Mouse (Mus musculus) CH12.LX (cell line): ENCODE data around the gene Rfpl4. TPM values are rescaled to one million over a fixed set of nuclear protein-coding genes. Genes with fewer than 3 reads are reported as not detected.
A peak's percentile ranks its signal among the peaks of the same experiment; 100 is the strongest.

Experiments used
- DNase-seq: peaks from one replicate; pipeline ENCODE4 v3.0.0-alpha.2; 2013; ENCODE audit errors: extremely low read depth
- H3K27ac ChIP-seq: 2 replicates; pipeline ENCODE4 v1.5.1; 2012; ENCODE audit warnings: low read depth, mild to moderate bottlenecking, control low read depth, moderate library complexity; ENCODE audit not compliant: insufficient read depth
- H3K27me3 ChIP-seq: replicated peaks from 2 replicates; pipeline ENCODE3; 2012; ENCODE audit warnings: inconsistent platforms
- H3K36me3 ChIP-seq, 2 experiments: replicated peaks in 1 of 2; 2 replicates each; pipeline versions ENCODE3 to v1.6.1; 2012; ENCODE audit warnings: inconsistent platforms in 1 of 2, low read length in 1 of 2, mild to moderate bottlenecking in 1 of 2, mixed read lengths in 1 of 2, moderate library complexity in 1 of 2; ENCODE audit not compliant: control insufficient read depth in 1 of 2, insufficient read depth in 1 of 2
- H3K4me1 ChIP-seq, 2 experiments: 2 replicates each; pipeline ENCODE4 v1.6.1; 2012; ENCODE audit warnings: inconsistent platforms in 1 of 2, moderate library complexity in 1 of 2; ENCODE audit not compliant: insufficient read depth in 2 of 2, control insufficient read depth in 1 of 2
- H3K4me2 ChIP-seq: 2 replicates; pipeline ENCODE4 v1.6.1; 2012; ENCODE audit warnings: low read depth, mild to moderate bottlenecking, control low read depth; ENCODE audit not compliant: poor library complexity, insufficient read depth, severe bottlenecking
- H3K4me3 ChIP-seq, 3 experiments: fragments of 150-350 bp in 1 of 3; sonication (generic) in 1 of 3; replicated peaks in 1 of 3; 2 replicates each; pipeline versions ENCODE3 to v1.5.1; 2011 to 2012; ENCODE audit warnings: low read depth in 2 of 3, low read length in 2 of 3, mild to moderate bottlenecking in 2 of 3, moderate library complexity in 2 of 3, control low read depth in 1 of 3, improper control_type of control experiment in 1 of 3, inconsistent platforms in 1 of 3, mixed read lengths in 1 of 3; ENCODE audit not compliant: poor library complexity in 1 of 3
- H3K79me2 ChIP-seq: replicated peaks from 2 replicates; pipeline ENCODE4 v1.6.1; 2012; ENCODE audit warnings: mild to moderate bottlenecking, moderate library complexity; ENCODE audit not compliant: control insufficient read depth, poor library complexity, insufficient read depth, severe bottlenecking; ENCODE audit errors: extremely low read depth
- H3K9ac ChIP-seq: 2 replicates; pipeline ENCODE4 v1.6.1; 2012; ENCODE audit warnings: low read depth, mild to moderate bottlenecking, control low read depth, moderate library complexity; ENCODE audit not compliant: insufficient read depth
- H3K9me3 ChIP-seq: replicated peaks from 2 replicates; pipeline ENCODE3; 2012; ENCODE audit warnings: low read length, inconsistent platforms, mixed read lengths
- BHLHE40 ChIP-seq: IDR thresholded peaks from 2 replicates; pipeline ENCODE4 v1.6.1; 2011; ENCODE audit warnings: mild to moderate bottlenecking, low read depth, low read length, improper control_type of control experiment
- CHD1 ChIP-seq: IDR thresholded peaks from 2 replicates; pipeline ENCODE4 v1.6.1; 2012; ENCODE audit warnings: low read depth, low read length, improper control_type of control experiment, inconsistent platforms
- CHD2 ChIP-seq: IDR thresholded peaks from 2 replicates; pipeline ENCODE4 v1.6.1; 2011; ENCODE audit warnings: low read length, improper control_type of control experiment
- CTCF ChIP-seq, 2 experiments: IDR thresholded peaks in 1 of 2; conservative IDR thresholded peaks in 1 of 2; 2 replicates each; pipeline ENCODE4 v1.5.1; 2011 to 2012; ENCODE audit warnings: low read depth in 2 of 2, low read length in 2 of 2, improper control_type of control experiment in 1 of 2, inconsistent platforms in 1 of 2, mild to moderate bottlenecking in 1 of 2, moderate library complexity in 1 of 2
- E2F4 ChIP-seq: IDR thresholded peaks from 2 replicates; pipeline ENCODE4 v1.6.1; 2011; ENCODE audit warnings: low read depth, low read length, improper control_type of control experiment; ENCODE audit not compliant: insufficient replicate concordance
- ELF1 ChIP-seq: IDR thresholded peaks from 2 replicates; pipeline ENCODE4 v1.6.1; 2014; ENCODE audit warnings: low read depth, mild to moderate bottlenecking, inconsistent platforms, low read length, improper control_type of control experiment
- ETS1 ChIP-seq: conservative IDR thresholded peaks from 2 replicates; pipeline ENCODE4 v1.6.1; 2012; ENCODE audit warnings: low read depth, mild to moderate bottlenecking, inconsistent platforms, low read length, improper control_type of control experiment, moderate library complexity
- HCFC1 ChIP-seq: IDR thresholded peaks from 2 replicates; pipeline ENCODE4 v1.6.1; 2012; ENCODE audit warnings: low read depth, mild to moderate bottlenecking, inconsistent platforms, low read length, improper control_type of control experiment
- IRF4 ChIP-seq: IDR thresholded peaks from 2 replicates; pipeline ENCODE4 v1.6.1; 2014; ENCODE audit warnings: low read depth, mild to moderate bottlenecking, inconsistent platforms, low read length, improper control_type of control experiment
- JUND ChIP-seq: conservative IDR thresholded peaks from 2 replicates; pipeline ENCODE4 v1.6.1; 2011; ENCODE audit warnings: low read depth, low read length, improper control_type of control experiment
- KAT2A ChIP-seq: IDR thresholded peaks from 2 replicates; pipeline ENCODE4 v1.6.1; 2012; ENCODE audit warnings: low read length, improper control_type of control experiment, inconsistent platforms; ENCODE audit not compliant: insufficient replicate concordance
- MAFK ChIP-seq: IDR thresholded peaks from 2 replicates; pipeline ENCODE4 v1.6.1; 2011; ENCODE audit warnings: low read length, improper control_type of control experiment; ENCODE audit not compliant: insufficient replicate concordance
- MAX ChIP-seq: IDR thresholded peaks from 2 replicates; pipeline ENCODE4 v1.6.1; 2011; ENCODE audit warnings: low read length, improper control_type of control experiment
- MAZ ChIP-seq: IDR thresholded peaks from 2 replicates; pipeline ENCODE4 v1.6.1; 2012; ENCODE audit warnings: low read depth, mild to moderate bottlenecking, inconsistent platforms, low read length, improper control_type of control experiment, moderate library complexity
- MEF2A ChIP-seq: IDR thresholded peaks from 2 replicates; pipeline ENCODE4 v1.6.1; 2014; ENCODE audit warnings: low read depth, mild to moderate bottlenecking, inconsistent platforms, low read length, improper control_type of control experiment, borderline replicate concordance
- MXI1 ChIP-seq: IDR thresholded peaks from 2 replicates; pipeline ENCODE4 v1.6.1; 2011; ENCODE audit warnings: mild to moderate bottlenecking, low read depth, low read length, improper control_type of control experiment
- MYC ChIP-seq: IDR thresholded peaks from 2 replicates; pipeline ENCODE4 v1.6.1; 2011; ENCODE audit warnings: low read depth, mild to moderate bottlenecking, improper control_type of control experiment, low read length
- NELFE ChIP-seq: IDR thresholded peaks from 2 replicates; pipeline ENCODE4 v1.6.1; 2011; ENCODE audit warnings: low read depth, low read length, improper control_type of control experiment
- NRF1 ChIP-seq: IDR thresholded peaks from 2 replicates; pipeline ENCODE4 v1.6.1; 2014; ENCODE audit warnings: low read depth, mild to moderate bottlenecking, inconsistent platforms, low read length, improper control_type of control experiment, moderate library complexity
- PAX5 ChIP-seq: IDR thresholded peaks from 2 replicates; pipeline ENCODE4 v1.6.1; 2012; ENCODE audit warnings: low read length, inconsistent platforms, mixed read lengths
- POLR2A ChIP-seq: IDR thresholded peaks from 2 replicates; pipeline ENCODE4 v1.6.1; 2011; ENCODE audit warnings: low read depth, mild to moderate bottlenecking, improper control_type of control experiment, low read length
- POLR2AphosphoS2 ChIP-seq: IDR thresholded peaks from 2 replicates; pipeline ENCODE4 v1.6.1; 2011; ENCODE audit warnings: low read depth, low read length, improper control_type of control experiment
- RAD21 ChIP-seq: IDR thresholded peaks from 2 replicates; pipeline ENCODE4 v1.6.1; 2011; ENCODE audit warnings: low read depth, mild to moderate bottlenecking, low read length, improper control_type of control experiment, moderate library complexity
- SIN3A ChIP-seq: IDR thresholded peaks from 2 replicates; pipeline ENCODE4 v1.6.1; 2012; ENCODE audit warnings: low read length, improper control_type of control experiment, inconsistent platforms
- SMC3 ChIP-seq: IDR thresholded peaks from 2 replicates; pipeline ENCODE4 v1.6.1; 2011; ENCODE audit warnings: low read depth, low read length, improper control_type of control experiment
- TBP ChIP-seq: conservative IDR thresholded peaks from 2 replicates; pipeline ENCODE4 v1.6.1; 2011; ENCODE audit warnings: low read depth, low read length, improper control_type of control experiment
- TCF12 ChIP-seq: IDR thresholded peaks from 2 replicates; pipeline ENCODE4 v1.6.1; 2014; ENCODE audit warnings: low read depth, mild to moderate bottlenecking, inconsistent platforms, low read length, improper control_type of control experiment
- USF2 ChIP-seq: conservative IDR thresholded peaks from 2 replicates; pipeline ENCODE4 v1.6.1; 2011; ENCODE audit warnings: low read depth, low read length, improper control_type of control experiment
- ZC3H11A ChIP-seq: IDR thresholded peaks from 2 replicates; pipeline ENCODE4 v1.6.1; 2012; ENCODE audit warnings: low read depth, mild to moderate bottlenecking, inconsistent platforms, low read length, improper control_type of control experiment
- ZKSCAN1 ChIP-seq: IDR thresholded peaks from 2 replicates; pipeline ENCODE4 v1.6.1; 2012; ENCODE audit warnings: low read depth, inconsistent platforms, low read length, improper control_type of control experiment, borderline replicate concordance
- ZMIZ1 ChIP-seq: IDR thresholded peaks from 2 replicates; pipeline ENCODE4 v1.6.1; 2012; ENCODE audit warnings: low read depth, mild to moderate bottlenecking, inconsistent platforms, low read length, improper control_type of control experiment
- ZNF384 ChIP-seq: IDR thresholded peaks from 2 replicates; pipeline ENCODE4 v1.6.1; 2012; ENCODE audit warnings: low read depth, low read length, improper control_type of control experiment, inconsistent platforms
- dilution Hi-C: fragments of 300-500 bp; cut with MboI; formaldehyde crosslinking; loops from 2 replicates; pipeline ENCODE4 v1.14.3; 2020; ENCODE audit warnings: low sequenced_read_pairs; ENCODE audit not compliant: extremely low pct_unique_long_range_greater_than_20kb, extremely low pct_ligation_motif_present
- in situ Hi-C: fragments of 300-500 bp; cut with MboI; formaldehyde crosslinking; loops from 3 replicates; pipeline ENCODE4 v1.14.3; 2019; ENCODE audit warnings: low sequenced_read_pairs, low pct_ligation_motif_present, low pct_unique_long_range_greater_than_20kb, mixed read lengths
- polyA plus RNA-seq: library from polyadenylated mRNA; unstranded; fragments of >175 nt; gene quantifications from 2 replicates; pipeline ENCODE4 v1.2.1, GENCODE M21; 2012; ENCODE audit warnings: low read depth; ENCODE audit not compliant: insufficient read length
- total RNA-seq, 2 experiments: library from RNA; depleted of rRNA; stranded (reverse); fragments of 300-350 nt in 1 of 2; fragments of >200 nt in 1 of 2; gene quantifications; 2 replicates each; pipeline ENCODE4 v1.2.3; 2012 to 2014

The Rfpl4 gene
- total and polyA plus RNA-seq, 3 experiments = not detected

DNA sequence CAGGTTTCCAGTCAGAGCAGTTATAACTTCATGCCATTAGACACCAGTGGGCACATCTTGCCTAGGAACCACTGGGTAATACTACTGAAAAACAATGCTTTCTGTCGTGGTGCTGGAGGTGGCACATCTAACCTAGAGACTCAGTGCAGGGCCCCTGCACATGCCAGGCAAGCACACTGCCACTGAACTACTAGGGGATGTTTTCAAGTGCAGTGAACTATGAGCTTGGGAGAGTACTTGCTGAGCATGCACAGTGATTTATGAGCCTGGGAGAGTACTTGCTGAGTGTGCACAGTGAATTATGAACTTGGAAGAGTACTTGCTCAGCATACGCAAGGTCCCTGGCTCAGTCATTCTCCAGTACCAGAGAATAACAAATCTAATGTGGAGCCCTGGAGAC, 14.2 kb downstream of the Rfpl4 start:
- no peaks in the 10 kb centered on the region for H3K27me3 ChIP-seq
- no peak overlapping the region for H3K4me3 ChIP-seq
- H3K36me3 ChIP-seq = peaks cover 18 to 28% of the 10 kb centered on the region in 2 experiments
- DNase-seq = no peak
- H3K27ac ChIP-seq = no peak overlapping the region
- no peak overlapping the region for H3K9ac ChIP-seq
- TF ChIP-seq POLR2A (no peak), ZKSCAN1 (no peak), KAT2A (no peak), MXI1 (no peak), ETS1 (no peak), CHD2 (no peak), USF2 (no peak), ZMIZ1 (no peak), MEF2A (no peak), CHD1 (no peak), ZNF384 (no peak), RAD21 (no peak)
- dilution Hi-C loops = no loop called here
- H3K9me3 ChIP-seq = no peaks in the 10 kb centered on the region
- peaks cover 11 to 40% of the 10 kb centered on the region in 2 experiments for H3K4me1 ChIP-seq
- in situ Hi-C loops = no loop called here
- no peaks in the 10 kb centered on the region for H3K79me2 ChIP-seq
- H3K4me2 ChIP-seq = no peak overlapping the region

GRCm38 (mm10) chr7:5101066-5101663, 15.6 kb downstream of the Rfpl4 start:
- H3K27me3 ChIP-seq = no peaks in the 10 kb centered on the region
- no peaks in the 10 kb centered on the region for H3K9me3 ChIP-seq
- H3K4me2 ChIP-seq = peak overlapping the region; percentile 85
- H3K36me3 ChIP-seq = peaks cover 30 to 42% of the 10 kb centered on the region in 2 experiments
- H3K9ac ChIP-seq = no peak overlapping the region; the same call in 1 of the 2 replicates
- peak; percentile 91 for DNase-seq
- H3K4me3 ChIP-seq = no peak overlapping the region
- H3K27ac ChIP-seq = peak overlapping the region; percentile 82
- H3K79me2 ChIP-seq = no peaks in the 10 kb centered on the region
- peaks cover 11 to 40% of the 10 kb centered on the region in 2 experiments for H3K4me1 ChIP-seq
- dilution Hi-C loops = no loop called here
- in situ Hi-C loops = no loop called here
- no peak for TF ChIP-seq ZNF384
- peak; percentile 42; the same call in 1 of the 2 replicates for TF ChIP-seq MAX
- peak; percentile 67 for TF ChIP-seq SIN3A
- TF ChIP-seq SMC3 = no peak
- TF ChIP-seq TCF12 = peak; percentile 78
- TF ChIP-seq IRF4 = peak; percentile 93
- no peak for TF ChIP-seq TBP
- TF ChIP-seq CTCF (conservative IDR thresholded peaks at IDR 0.05 in 1 of 2, IDR thresholded peaks at IDR 0.05 in 1 of 2; ENCODE audit: low read depth in 2 of 2, low read length in 2 of 2) = no peak
- TF ChIP-seq USF2 = no peak
- peak; percentile 79 for TF ChIP-seq MEF2A
- TF ChIP-seq MXI1 = peak; percentile 57; the same call in 1 of the 2 replicates
- TF ChIP-seq ELF1 = peak; percentile 79
- peak; percentile 91 for TF ChIP-seq MAZ
- peak; percentile 78 for TF ChIP-seq BHLHE40
- TF ChIP-seq HCFC1 = no peak; the same call in 1 of the 2 replicates
- TF ChIP-seq MAFK = peak; percentile 64
- TF ChIP-seq CHD1 = no peak
- no peak for TF ChIP-seq POLR2AphosphoS2
- TF ChIP-seq ETS1 = peak; percentile 67
- TF ChIP-seq ZC3H11A = no peak
- no peak for TF ChIP-seq PAX5
- TF ChIP-seq JUND = no peak
- peak; percentile 83 for TF ChIP-seq CHD2
- no peak for TF ChIP-seq NRF1
- no peak for TF ChIP-seq E2F4
- peak; percentile 70; the same call in 1 of the 2 replicates for TF ChIP-seq MYC
- no peak for TF ChIP-seq ZKSCAN1
- TF ChIP-seq NELFE = no peak
